Mouse (Mus musculus) kidney, postnatal 0 days (tissue): ENCODE measurements around the gene Cnpy2. TPM values are rescaled to one million over a fixed set of nuclear protein-coding genes. Genes with fewer than 3 reads are reported as not detected.

Experiments
- ATAC-seq: fragments of 200-750 bp; cut with Nextera tagmentation; replicated peaks from 2 replicates; pipeline ENCODE4 v1.8.0; 2017; ENCODE audit warnings: low read depth, moderate number of reproducible peaks, moderate TSS enrichment, moderate library complexity; ENCODE audit not compliant: low FRiP score
- DNase-seq: peaks from one replicate; pipeline ENCODE4 v3.0.0-alpha.2; 2016; ENCODE audit warnings: low spot score
- H3K27ac ChIP-seq: fragments of 300-500 bp; sonication (generic); 2 replicates; pipeline ENCODE4 v1.5.1; 2014; ENCODE audit warnings: mild to moderate bottlenecking
- H3K27me3 ChIP-seq: fragments of 300-500 bp; sonication (generic); 2 replicates; pipeline ENCODE4 v1.6.1; 2014; ENCODE audit warnings: low read length, mixed read lengths; ENCODE audit not compliant: insufficient read depth
- H3K36me3 ChIP-seq: fragments of 300-500 bp; sonication (generic); 2 replicates; pipeline ENCODE4 v1.6.1; 2014; ENCODE audit warnings: low read length, mixed read lengths; ENCODE audit not compliant: insufficient read depth
- H3K4me1 ChIP-seq: fragments of 300-500 bp; sonication (generic); replicated peaks from 2 replicates; pipeline ENCODE4 v1.6.1; 2014; ENCODE audit warnings: antibody characterized with exemption, low read length, mixed read lengths; ENCODE audit not compliant: insufficient read depth
- H3K4me2 ChIP-seq: fragments of 300-500 bp; sonication (generic); 2 replicates; pipeline ENCODE4 v1.6.1; 2014; ENCODE audit warnings: mild to moderate bottlenecking, low read length, moderate library complexity, mixed read lengths
- H3K4me3 ChIP-seq: fragments of 300-500 bp; sonication (generic); replicated peaks from 2 replicates; pipeline ENCODE4 v1.5.1; 2014; ENCODE audit warnings: low read depth, low read length
- H3K9ac ChIP-seq: fragments of 300-500 bp; sonication (generic); 2 replicates; pipeline ENCODE4 v1.6.1; 2014; ENCODE audit warnings: low read depth, low read length
- H3K9me3 ChIP-seq: fragments of 300-500 bp; sonication (generic); replicated peaks from 2 replicates; pipeline ENCODE4 v1.6.1; 2016; ENCODE audit warnings: low read length, inconsistent platforms, mixed read lengths
- CTCF ChIP-seq: IDR thresholded peaks from 2 replicates; pipeline ENCODE4 v1.5.1; 2016; ENCODE audit warnings: antibody characterized with exemption, low read depth, mild to moderate bottlenecking, moderate library complexity
- WGBS: fragments of 180-500 bp; shearing (Covaris S2); extraction: QIAGEN DNeasy Blood & Tissue Kit; methylation state at CpG from one replicate; pipeline ENCODE4 v1.1.7; 2014; 5-methylcytosine and 5-hydroxymethylcytosine counted together
- polyA plus RNA-seq: library from polyadenylated mRNA; unstranded; fragments of >200 nt; fragmentation: Nextera tagmentation; extraction: Ambion mirVana; gene quantifications from 2 replicates; pipeline ENCODE4 v1.2.1, GENCODE M21; 2015

Cnpy2 gene
- polyA plus RNA-seq, 1 experiment from 2014 or later = 363 TPM

DNA sequence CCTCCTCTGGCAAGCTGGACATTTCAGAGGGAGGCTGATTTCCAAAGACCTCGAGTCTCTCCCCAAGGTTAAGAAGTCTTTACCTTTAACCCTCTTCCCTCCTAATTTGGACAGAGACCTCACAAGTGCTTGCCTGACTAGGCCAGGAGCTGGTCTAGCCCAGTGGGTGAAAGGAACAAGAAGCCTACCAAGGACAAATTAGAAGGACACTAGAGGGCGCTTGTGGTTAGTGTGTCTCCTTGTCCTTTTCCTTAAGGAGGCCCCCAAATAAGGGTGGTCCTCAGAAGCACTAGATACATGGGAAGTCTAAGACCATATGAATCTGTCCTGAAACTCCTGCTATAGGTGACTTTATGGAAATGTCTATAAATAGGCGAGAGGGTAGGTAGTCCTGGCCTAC is 40.3 kb downstream of the Cnpy2 start:
- Histone ChIP-seq H3K4me3 (no peak overlapping the region), H3K4me1 (0 out of 2 replicates have a peak, but pooled peaks cover 2% of the 10 kb centered on the region), H3K27ac (no peak overlapping the region), H3K9me3 (no peaks in the 10 kb centered on the region), H3K4me2 (no peak overlapping the region), H3K36me3 (peaks cover 55% of the 10 kb centered on the region), H3K27me3 (no peaks in the 10 kb centered on the region), H3K9ac (no peak overlapping the region)
- ATAC-seq = no peak
- DNase-seq = peak; percentile 81
- peak; percentile 71 for TF ChIP-seq CTCF
- 45% methylated on average over 3 of the region's 3 CpGs for WGBS

DNA sequence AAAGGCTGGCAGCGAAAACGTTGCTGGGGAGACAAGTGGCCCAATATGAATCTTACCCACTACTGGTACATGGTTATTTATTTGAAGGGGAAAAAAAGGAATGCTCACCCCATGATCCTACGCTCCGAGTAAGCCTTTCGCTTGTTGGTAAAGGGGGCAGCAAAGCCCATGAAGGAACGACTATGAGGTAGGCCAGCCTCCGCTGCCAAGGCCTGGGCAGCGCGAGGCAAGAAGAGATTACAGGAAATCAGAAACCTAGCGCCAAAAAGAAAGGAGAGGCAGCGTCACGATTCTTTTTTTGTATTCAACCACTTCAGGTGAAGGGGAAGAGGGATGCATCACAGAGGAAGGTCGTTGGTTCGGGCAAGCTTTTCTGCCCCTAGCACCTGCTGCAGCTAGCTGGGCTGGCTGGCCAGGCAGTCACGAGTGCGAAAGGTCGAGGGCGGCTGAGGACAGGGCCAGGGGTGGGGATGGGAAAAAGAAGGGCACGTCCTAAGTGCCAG is 45.7 kb downstream of the Cnpy2 start:
- Histone ChIP-seq H3K27me3 (no peaks in the 10 kb centered on the region), H3K4me3 (peak overlapping the region; percentile 72), H3K9me3 (no peaks in the 10 kb centered on the region), H3K9ac (peak overlapping the region; percentile 73), H3K36me3 (0 out of 2 replicates have a peak, but pooled peaks cover 11% of the 10 kb centered on the region), H3K4me2 (peak overlapping the region; percentile 73), H3K27ac (peak overlapping the region; percentile 94), H3K4me1 (0 out of 2 replicates have a peak, but pooled peaks cover 7% of the 10 kb centered on the region)
- ATAC-seq = peak; percentile 53; the same call in 1 of the 2 replicates
- 15% methylated on average over 19 of the region's 19 CpGs for WGBS
- no peak for TF ChIP-seq CTCF
- no peak for DNase-seq

- Histone ChIP-seq H3K4me2 (peak within 1 kb of the TSS; percentile 73), H3K4me1 (0 out of 2 replicates have a peak, but pooled peaks cover 7% of the 10 kb centered on the region), H3K27ac (peak within 1 kb of the TSS; percentile 94), H3K9ac (peak within 1 kb of the TSS; percentile 73), H3K9me3 (no peaks in the 10 kb centered on the region), H3K27me3 (no peaks in the 10 kb centered on the region), H3K4me3 (peak within 1 kb of the TSS; percentile 72), H3K36me3 (0 out of 2 replicates have a peak, but pooled peaks cover 7% of the 10 kb centered on the region)
- DNase-seq = peak; percentile 96
- under 1% methylated on average over 83 of the region's 87 CpGs for WGBS
- TF ChIP-seq CTCF = 0 out of 2 replicates have a peak, but pooled peaks have one; percentile 9
- ATAC-seq = peak; percentile 93
Measured at GRCm38 (mm10) chr10:128368402-128369217, 46.4 kb downstream of the Cnpy2 start, which contains the start of gene Coq10a. TSS of gene Coq10a (minus strand) at chr10:128368997.

DNA sequence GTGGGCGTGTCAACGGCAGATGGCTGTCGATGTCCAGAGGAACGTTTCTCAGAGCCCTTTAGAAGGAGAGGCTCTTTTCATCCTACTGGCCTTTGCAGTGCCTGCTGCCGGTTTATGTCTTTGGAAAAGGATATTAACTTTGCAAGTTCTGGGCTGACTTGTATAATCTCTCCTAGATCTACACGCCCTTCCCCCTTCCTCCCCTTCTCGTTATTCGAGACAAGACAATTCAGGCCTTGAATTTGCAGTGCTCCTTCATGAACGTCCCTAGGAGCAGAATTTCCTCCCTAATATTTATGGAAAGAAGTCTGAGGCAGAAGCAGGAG is 46.9 kb downstream of the Cnpy2 start:
- peak overlapping the region; percentile 73 for H3K9ac ChIP-seq
- no peaks in the 10 kb centered on the region for H3K27me3 ChIP-seq
- ATAC-seq = no peak
- H3K27ac ChIP-seq = peak overlapping the region; percentile 94
- H3K9me3 ChIP-seq = no peaks in the 10 kb centered on the region
- H3K4me3 ChIP-seq = peak overlapping the region; percentile 72
- no peak for TF ChIP-seq CTCF
- 4% methylated on average over 9 of the region's 9 CpGs for WGBS
- H3K4me1 ChIP-seq = 0 out of 2 replicates have a peak, but pooled peaks cover 7% of the 10 kb centered on the region
- H3K36me3 ChIP-seq = 0 out of 2 replicates have a peak, but pooled peaks cover 7% of the 10 kb centered on the region
- peak overlapping the region; percentile 73 for H3K4me2 ChIP-seq
- DNase-seq = no peak

DNA sequence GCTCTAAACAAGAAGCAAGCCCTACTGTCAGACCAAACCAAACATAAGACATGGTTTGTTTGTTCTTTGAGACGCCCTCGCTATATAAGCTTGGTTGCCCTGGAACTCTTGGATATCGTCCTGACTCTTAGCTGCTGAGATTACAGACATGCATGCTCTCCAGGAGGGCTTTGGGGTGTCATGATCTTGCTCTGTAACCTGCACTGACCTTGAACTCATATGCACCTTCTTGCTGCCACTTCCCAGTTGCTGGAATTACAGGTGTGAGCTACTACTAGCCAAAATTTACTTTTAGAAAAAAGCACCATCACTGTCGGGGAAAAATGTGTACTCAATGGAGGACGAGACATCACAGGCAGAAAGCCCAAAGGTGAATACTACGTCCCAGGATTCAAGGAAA is 47.3 kb downstream of the Cnpy2 start:
- Histone ChIP-seq H3K9me3 (no peaks in the 10 kb centered on the region), H3K36me3 (0 out of 2 replicates have a peak, but pooled peaks cover 7% of the 10 kb centered on the region), H3K27me3 (no peaks in the 10 kb centered on the region), H3K27ac (peak overlapping the region; percentile 94), H3K4me2 (peak overlapping the region; percentile 73), H3K9ac (no peak overlapping the region), H3K4me3 (peak overlapping the region; percentile 72; the same call in 1 of the 2 replicates), H3K4me1 (0 out of 2 replicates have a peak, but pooled peaks cover 7% of the 10 kb centered on the region)
- DNase-seq (no peak), ATAC-seq (no peak)
- WGBS = 77% methylated on average over 6 of the region's 6 CpGs
- TF ChIP-seq CTCF = no peak

DNA sequence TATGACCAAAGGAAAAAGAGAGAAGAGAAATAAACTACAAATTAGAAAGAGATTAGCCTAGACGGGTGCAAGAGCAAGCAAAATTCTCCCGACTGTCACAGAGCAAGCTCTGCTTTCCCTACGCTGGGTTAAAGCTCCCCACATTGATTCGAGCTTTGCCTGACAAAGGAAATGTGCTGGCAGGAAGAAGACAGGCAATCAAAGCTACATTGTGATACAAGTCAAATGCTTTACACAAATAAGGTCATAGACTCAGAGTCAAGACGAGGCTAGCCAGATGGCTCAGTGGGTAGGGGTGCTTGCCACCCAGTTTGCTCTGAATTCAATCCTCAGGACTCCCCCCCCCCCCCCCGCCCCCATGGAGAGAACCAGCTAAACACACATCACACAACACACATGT is 47.8 kb downstream of the Cnpy2 start:
- Histone ChIP-seq H3K27ac (no peak overlapping the region), H3K9ac (no peak overlapping the region), H3K4me1 (0 out of 2 replicates have a peak, but pooled peaks cover 7% of the 10 kb centered on the region), H3K36me3 (0 out of 2 replicates have a peak, but pooled peaks cover 3% of the 10 kb centered on the region), H3K4me2 (no peak overlapping the region), H3K27me3 (no peaks in the 10 kb centered on the region), H3K9me3 (no peaks in the 10 kb centered on the region), H3K4me3 (no peak overlapping the region)
- ATAC-seq = no peak
- DNase-seq = no peak
- TF ChIP-seq CTCF = no peak
- 65% methylated on average over 6 of the region's 6 CpGs for WGBS
